Mouse (Mus musculus): ENCODE results near the gene Sla2. TPM values are rescaled to one million over a fixed set of nuclear protein-coding genes. Genes with fewer than 3 reads are reported as not detected.
"Not testable (repeated sequence)": the region's sequence is repeated elsewhere in the genome, so short reads cannot be mapped to it uniquely, and the experiment has no call there.

Sla2 gene
- total RNA-seq, 2 experiments from 2014 or later, result 0.22 TPM; not detected in 1

- DNase-seq (ENCODE audit: low spot score in 2 of 2), result peak; percentile 39 to 60
Measured at GRCm38 (mm10) chr2:156870519-156870918, 16.5 kb downstream of the Sla2 start.

- DNase-seq (ENCODE audit: low spot score in 2 of 2), result no peak
Measured at GRCm38 (mm10) chr2:156869554-156869953, 17.4 kb downstream of the Sla2 start.

GRCm38 (mm10) chr2:156868994-156869393 is 18.0 kb downstream of the Sla2 start:
- DNase-seq (ENCODE audit: low spot score in 2 of 2), result no peak

GRCm38 (mm10) chr2:156864481-156864880 is 22.5 kb downstream of the Sla2 start:
- no peak for DNase-seq (ENCODE audit: low spot score in 2 of 2)

- peak; percentile 59 for DNase-seq (ENCODE audit: low spot score in 2 of 2)
Measured at GRCm38 (mm10) chr2:156863487-156864160, 23.4 kb downstream of the Sla2 start.

GRCm38 (mm10) chr2:156862772-156863486 is 24.1 kb downstream of the Sla2 start, which contains the start of gene Rab5if:
Rab5if (plus strand) TSS chr2:156863128.
- peak; percentile 97 to 99 for DNase-seq (ENCODE audit: low spot score in 2 of 2)

GRCm38 (mm10) chr2:156862041-156862717 is 24.8 kb downstream of the Sla2 start:
- peak; percentile 34 to 43 for DNase-seq (ENCODE audit: low spot score in 2 of 2)

GRCm38 (mm10) chr2:156858671-156859070 is 28.3 kb downstream of the Sla2 start:
- no peak for DNase-seq (ENCODE audit: low spot score in 2 of 2)

GRCm38 (mm10) chr2:156857835-156858234 is 29.2 kb downstream of the Sla2 start, which contains the start of gene 4930518I15Rik:
4930518I15Rik (minus strand) TSS chr2:156857946.
- no peak for DNase-seq (ENCODE audit: low spot score in 2 of 2)

GRCm38 (mm10) chr2:156857385-156857791 is 29.6 kb downstream of the Sla2 start:
- no peak for DNase-seq (ENCODE audit: low spot score in 2 of 2)

- no peak for DNase-seq (ENCODE audit: low spot score in 2 of 2)
Measured at GRCm38 (mm10) chr2:156856311-156856710, 30.7 kb downstream of the Sla2 start.

GRCm38 (mm10) chr2:156853999-156854771 is 32.8 kb downstream of the Sla2 start:
- DNase-seq (ENCODE audit: low spot score in 2 of 2), result not testable (repeated sequence)

- DNase-seq (ENCODE audit: low spot score in 2 of 2), result not testable (repeated sequence)
Measured at GRCm38 (mm10) chr2:156853584-156853983, 33.4 kb downstream of the Sla2 start.

GRCm38 (mm10) chr2:156850505-156850904 is 36.5 kb downstream of the Sla2 start:
- no peak for DNase-seq (ENCODE audit: low spot score in 2 of 2)

- no peak for DNase-seq (ENCODE audit: low spot score in 2 of 2)
Measured at GRCm38 (mm10) chr2:156848526-156849182, 38.3 kb downstream of the Sla2 start.

- DNase-seq (ENCODE audit: low spot score in 2 of 2), result no peak
Measured at GRCm38 (mm10) chr2:156847653-156848052, 39.3 kb downstream of the Sla2 start.

- no peak for DNase-seq (ENCODE audit: low spot score in 2 of 2)
Measured at GRCm38 (mm10) chr2:156844715-156845114, 42.3 kb downstream of the Sla2 start.

- no peak for DNase-seq (ENCODE audit: low spot score in 2 of 2)
Measured at GRCm38 (mm10) chr2:156843331-156843730, 43.7 kb downstream of the Sla2 start.

- DNase-seq (ENCODE audit: low spot score in 2 of 2), result no peak
Measured at GRCm38 (mm10) chr2:156842711-156843110, 44.3 kb downstream of the Sla2 start.

Data from adrenal gland, adult 18-20 months (tissue).